Mouse (Mus musculus) midbrain, embryonic 10.5 days (tissue): ENCODE data around the gene Stk19. TPM values are rescaled to one million over a fixed set of nuclear protein-coding genes. Genes with fewer than 3 reads are reported as not detected.
"Not testable (repeated sequence)": the region's sequence is repeated elsewhere in the genome, so short reads cannot be mapped to it uniquely, and the experiment has no call there.

Experiments
- DNase-seq: peaks from one replicate; pipeline ENCODE4 v3.0.0-alpha.2; 2017; ENCODE audit warnings: low spot score
- H3K27ac ChIP-seq: fragments of 300-500 bp; sonication (generic); replicated peaks from 2 replicates; pipeline ENCODE4 v1.5.1; 2016; ENCODE audit warnings: mild to moderate bottlenecking
- H3K27me3 ChIP-seq: fragments of 300-500 bp; sonication (generic); 2 replicates; pipeline ENCODE4 v1.6.1; 2016; ENCODE audit warnings: low read depth, mild to moderate bottlenecking; ENCODE audit not compliant: poor library complexity, severe bottlenecking
- H3K36me3 ChIP-seq: fragments of 300-500 bp; sonication (generic); 2 replicates; pipeline ENCODE4 v1.6.1; 2016; ENCODE audit warnings: mild to moderate bottlenecking, moderate library complexity
- H3K4me1 ChIP-seq: fragments of 300-500 bp; sonication (generic); 2 replicates; pipeline ENCODE4 v1.6.1; 2016
- H3K4me3 ChIP-seq: fragments of 300-500 bp; sonication (generic); 2 replicates; pipeline ENCODE4 v1.5.1; 2016; ENCODE audit warnings: mild to moderate bottlenecking, moderate library complexity
- H3K9me3 ChIP-seq: fragments of 300-500 bp; sonication (generic); replicated peaks from 2 replicates; pipeline ENCODE4 v1.6.1; 2016; ENCODE audit warnings: mild to moderate bottlenecking
- WGBS: fragments of 180-500 bp; shearing (Covaris S2); methylation state at CpG from one replicate; pipeline ENCODE4 v1.1.7; 2016; 5-methylcytosine and 5-hydroxymethylcytosine counted together
- microRNA-seq: library from miRNA; unstranded; fragments of <30 nt; microRNA quantifications from one replicate; pipeline ENCODE4, GENCODE M21; 2017
- polyA plus RNA-seq: library from polyadenylated mRNA; unstranded; fragments of >200 nt; fragmentation: Nextera tagmentation; extraction: Ambion mirVana; gene quantifications from 2 replicates; pipeline ENCODE4 v1.2.1, GENCODE M21; 2016

The Stk19 gene
- polyA plus RNA-seq, 1 experiment from 2014 or later = 30.6 TPM

DNA sequence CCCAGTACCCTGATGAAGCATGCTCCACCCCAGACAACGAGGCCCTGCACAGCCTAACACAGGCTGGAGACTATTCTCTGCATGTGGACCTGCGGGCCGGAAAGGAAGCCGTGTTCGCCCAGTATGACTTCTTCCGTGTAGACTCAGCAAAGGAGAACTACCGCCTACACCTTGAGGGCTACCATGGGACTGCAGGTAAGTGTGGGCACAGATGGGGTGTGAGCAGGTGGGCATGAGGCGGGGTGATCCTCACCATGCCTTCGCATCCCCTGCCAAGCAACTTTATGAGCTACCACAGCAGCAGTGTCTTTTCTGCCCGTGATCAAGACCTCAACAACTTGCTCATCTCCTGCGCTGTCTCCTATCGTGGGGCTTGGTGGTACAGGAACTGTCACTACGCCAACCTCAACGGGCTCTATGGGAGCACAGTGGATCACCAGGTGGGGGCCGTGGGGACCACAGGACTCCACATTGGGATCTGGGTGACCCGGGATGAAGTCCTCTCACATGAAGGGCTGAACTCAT lies 35.9 kb downstream of the Stk19 start:
- H3K27me3 ChIP-seq, H3K9me3 ChIP-seq, H3K4me3 ChIP-seq, H3K36me3 ChIP-seq, H3K27ac ChIP-seq, DNase-seq, H3K4me1 ChIP-seq: not testable (repeated sequence)
- 94% methylated on average over 16 of the region's 16 CpGs for WGBS

DNA sequence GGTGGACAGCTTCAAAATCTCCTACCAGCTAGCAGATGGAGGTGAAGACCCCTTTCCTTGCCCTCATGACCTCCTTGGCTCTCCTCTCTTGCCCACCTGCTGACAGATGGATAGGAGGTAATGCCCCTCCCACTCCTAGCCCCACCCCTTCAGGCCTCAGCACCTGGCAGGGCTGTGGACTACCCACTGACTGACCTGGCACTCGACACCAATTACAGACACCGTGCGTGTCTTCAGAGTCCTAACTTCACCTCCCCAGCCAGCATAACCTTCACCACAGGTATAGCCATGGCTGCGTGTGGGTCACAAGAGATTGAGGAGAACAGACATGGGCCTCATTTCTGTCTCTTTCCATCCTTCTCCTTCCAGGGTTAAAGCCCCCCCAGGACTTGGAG lies 37.2 kb downstream of the Stk19 start:
- Histone ChIP-seq H3K9me3 (0 out of 2 replicates have a peak, but pooled peaks cover 7% of the 10 kb centered on the region), H3K4me1 (no peaks in the 10 kb centered on the region), H3K27ac (no peak overlapping the region), H3K4me3 (no peak overlapping the region), H3K27me3 (no peaks in the 10 kb centered on the region), H3K36me3 (no peaks in the 10 kb centered on the region)
- 90% methylated on average over 4 of the region's 4 CpGs for WGBS
- no peak for DNase-seq

DNA sequence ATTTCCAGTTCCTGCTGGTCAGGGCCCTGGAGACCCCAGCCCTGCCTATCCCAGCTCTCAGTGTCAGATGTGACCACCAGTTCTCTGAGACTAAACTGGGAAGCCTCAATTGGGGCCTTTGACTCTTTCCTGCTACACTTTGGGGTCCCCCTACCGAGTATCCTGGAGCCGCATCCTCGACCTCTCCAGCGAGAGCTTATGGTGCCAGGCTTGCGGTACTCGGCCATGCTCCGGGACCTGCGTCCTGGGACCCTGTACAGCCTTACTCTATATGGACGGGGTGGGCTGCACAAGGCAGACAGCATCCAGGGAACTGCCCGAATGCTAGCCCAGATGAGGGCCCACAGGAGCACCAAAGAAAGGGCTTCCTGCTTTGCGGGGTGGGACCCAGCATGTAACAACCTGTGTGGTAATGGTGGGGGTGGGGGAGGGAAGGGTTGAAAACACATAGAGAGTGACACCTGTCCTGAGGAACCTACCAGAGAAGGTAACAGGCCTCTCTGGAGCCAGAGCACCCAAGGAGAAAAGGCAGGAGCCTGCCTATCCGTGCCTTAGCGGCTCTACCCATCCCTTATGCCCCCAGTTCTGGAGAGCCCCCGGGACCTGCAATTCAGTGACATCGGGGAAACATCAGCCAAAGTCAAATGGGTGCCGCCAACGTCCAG lies 37.7 kb downstream of the Stk19 start:
- WGBS = 90% methylated on average over 17 of the region's 17 CpGs
- Histone ChIP-seq H3K36me3 (no peaks in the 10 kb centered on the region), H3K4me3 (no peak overlapping the region), H3K27ac (no peak overlapping the region), H3K4me1 (no peaks in the 10 kb centered on the region), H3K9me3 (0 out of 2 replicates have a peak, but pooled peaks cover 7% of the 10 kb centered on the region), H3K27me3 (no peaks in the 10 kb centered on the region)
- DNase-seq = no peak

DNA sequence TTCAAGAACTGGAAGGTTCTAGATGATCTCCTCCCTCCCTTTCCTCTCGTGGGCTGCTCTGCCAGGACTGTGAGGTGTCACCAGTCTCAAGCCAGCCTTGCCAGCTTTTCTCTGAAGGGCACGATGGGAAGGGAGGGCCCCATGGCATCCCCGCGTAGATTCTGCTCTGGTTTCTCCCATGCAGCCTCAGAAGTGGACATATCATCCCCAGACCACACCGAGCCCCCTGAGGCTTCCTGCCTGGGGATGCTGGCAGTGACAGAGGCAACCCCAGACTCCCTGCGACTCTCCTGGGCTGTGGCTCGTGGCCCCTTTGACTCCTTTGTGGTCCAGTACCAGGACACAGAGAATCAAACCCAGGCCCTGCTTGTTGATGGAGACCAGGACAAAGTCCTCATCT lies 38.7 kb downstream of the Stk19 start:
- H3K4me3 ChIP-seq, H3K27ac ChIP-seq, DNase-seq, H3K9me3 ChIP-seq, H3K27me3 ChIP-seq, H3K4me1 ChIP-seq, H3K36me3 ChIP-seq: not testable (repeated sequence)
- 82% methylated on average over 7 of the region's 7 CpGs for WGBS

DNA sequence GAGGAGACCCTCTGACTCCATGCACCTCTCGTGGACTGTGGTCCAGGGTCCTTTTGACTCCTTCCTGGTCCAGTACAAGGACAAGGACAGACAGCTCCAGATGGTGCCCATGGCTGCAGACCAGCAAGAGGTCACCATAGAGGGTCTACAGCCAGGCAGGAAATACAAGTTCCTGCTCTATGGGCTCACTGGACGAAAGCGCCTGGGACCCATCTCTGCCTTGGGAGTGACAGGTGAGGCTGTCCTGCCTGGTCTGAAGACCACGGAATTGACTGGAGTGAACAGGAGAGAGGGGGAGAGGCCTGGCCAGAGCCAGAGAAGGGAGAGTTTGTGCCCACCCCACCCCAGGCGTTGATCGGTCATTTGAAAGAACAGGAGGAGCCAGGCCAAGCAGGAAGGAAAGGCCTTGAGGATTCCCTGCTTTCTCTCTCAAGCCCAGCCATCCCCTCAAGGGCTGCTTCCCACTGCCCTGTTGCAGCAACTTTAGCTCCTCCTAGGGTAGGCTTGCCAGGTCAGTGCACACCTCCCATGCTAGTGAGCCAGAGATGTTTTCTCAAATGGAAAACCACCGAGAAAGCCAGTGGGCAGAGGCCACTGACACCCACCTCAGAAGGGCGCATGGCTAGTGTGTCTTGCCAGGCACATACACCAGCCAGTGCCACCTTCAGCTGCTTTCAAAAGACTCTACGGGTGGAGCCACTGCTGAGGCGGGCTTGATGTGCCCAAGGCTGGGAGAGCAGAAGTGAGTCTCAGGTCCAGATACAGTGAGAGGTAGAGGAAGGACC lies 39.3 kb downstream of the Stk19 start:
- WGBS = 86% methylated on average over 10 of the region's 10 CpGs
- not testable (repeated sequence) for H3K36me3 ChIP-seq, H3K4me3 ChIP-seq, H3K4me1 ChIP-seq, H3K9me3 ChIP-seq, H3K27ac ChIP-seq, H3K27me3 ChIP-seq, DNase-seq

DNA sequence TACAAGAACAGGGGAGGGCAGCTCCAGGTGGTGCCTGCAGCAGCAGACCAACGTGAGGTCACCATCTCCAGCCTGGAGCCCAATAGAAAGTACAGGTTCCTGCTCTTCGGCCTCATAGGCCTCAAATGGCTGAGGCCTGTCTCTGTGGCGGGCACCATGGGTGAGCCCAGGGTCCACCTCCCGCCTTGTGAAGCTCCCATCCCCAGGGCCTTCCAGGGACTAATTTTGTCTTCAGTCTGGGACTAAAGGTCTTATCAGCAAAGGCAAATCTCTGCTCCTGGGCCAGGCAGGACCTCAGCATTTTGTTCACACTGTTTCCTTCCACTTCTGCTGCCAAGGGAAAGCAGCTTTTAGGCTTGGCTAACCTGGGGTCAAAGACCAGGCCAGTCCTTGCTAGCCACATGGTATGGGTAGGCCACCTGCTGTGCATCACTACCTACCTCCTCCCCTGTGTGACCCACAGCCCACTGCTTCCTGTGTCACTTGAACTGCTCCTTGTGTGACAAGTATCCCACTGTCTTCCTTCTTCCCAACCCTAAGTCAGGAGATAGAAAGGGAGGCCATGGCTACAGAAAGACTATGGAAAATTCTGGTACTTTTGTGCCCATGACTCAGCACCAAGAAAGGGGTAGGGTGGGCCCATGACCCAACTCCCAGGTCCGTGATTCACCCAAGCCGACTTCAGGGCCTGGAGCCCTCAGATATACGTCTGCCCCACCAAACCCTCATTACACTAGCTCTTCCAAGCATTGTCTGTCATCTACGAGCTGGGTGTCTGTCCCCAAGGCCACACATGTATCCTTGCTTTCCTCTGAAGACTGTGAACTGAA lies 40.2 kb downstream of the Stk19 start:
- DNase-seq = no peak
- H3K36me3 ChIP-seq = no peaks in the 10 kb centered on the region
- no peak overlapping the region for H3K4me3 ChIP-seq
- 0 out of 2 replicates have a peak, but pooled peaks cover 10% of the 10 kb centered on the region for H3K9me3 ChIP-seq
- WGBS = 86% methylated on average over 8 of the region's 8 CpGs
- no peak overlapping the region for H3K27ac ChIP-seq
- no peaks in the 10 kb centered on the region for H3K27me3 ChIP-seq
- no peaks in the 10 kb centered on the region for H3K4me1 ChIP-seq

DNA sequence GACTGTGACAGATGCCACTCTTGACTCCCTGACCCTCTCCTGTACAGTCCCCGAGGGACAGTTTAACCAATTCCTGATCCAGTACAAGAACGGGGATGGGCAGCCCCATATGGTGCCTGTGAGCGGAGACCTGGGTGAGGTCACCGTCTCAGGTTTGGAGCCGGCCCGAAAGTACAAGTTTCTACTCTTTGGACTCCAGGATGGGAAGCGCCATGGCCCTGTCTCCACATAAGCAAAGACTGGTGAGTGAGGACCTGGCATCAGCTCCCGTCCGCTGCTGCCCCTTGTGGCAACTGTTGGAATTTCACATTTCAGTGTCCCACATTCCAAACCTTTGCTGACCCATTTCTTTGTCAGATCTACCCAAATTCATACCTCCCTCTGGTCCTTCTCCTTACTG lies 41.1 kb downstream of the Stk19 start:
- peaks cover 12% of the 10 kb centered on the region; the same call in 1 of the 2 replicates for H3K9me3 ChIP-seq
- no peaks in the 10 kb centered on the region for H3K27me3 ChIP-seq
- no peak overlapping the region for H3K4me3 ChIP-seq
- DNase-seq = no peak
- H3K27ac ChIP-seq = no peak overlapping the region
- H3K4me1 ChIP-seq = no peaks in the 10 kb centered on the region
- 65% methylated on average over 9 of the region's 9 CpGs for WGBS
- no peaks in the 10 kb centered on the region for H3K36me3 ChIP-seq

DNA sequence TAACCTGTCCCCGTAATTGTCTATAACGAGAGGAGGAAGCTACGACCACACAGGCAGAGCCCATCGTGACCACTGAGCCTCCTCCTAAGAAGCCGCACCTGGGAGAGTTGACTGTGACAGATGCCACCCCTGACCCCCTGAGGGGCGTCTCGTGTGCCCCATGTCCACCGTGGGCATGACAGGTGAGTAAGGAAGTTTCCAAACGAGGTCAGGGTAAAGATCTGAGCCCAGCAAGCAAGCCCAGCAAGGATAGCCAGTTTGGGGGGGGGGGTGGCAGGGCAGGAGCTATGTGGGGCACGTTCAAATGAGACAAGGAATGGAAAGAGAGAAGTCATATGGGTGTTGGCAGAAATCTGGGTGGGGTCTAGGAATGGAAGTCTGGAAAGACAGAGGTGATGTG lies 41.7 kb downstream of the Stk19 start:
- Histone ChIP-seq H3K4me3 (no peak overlapping the region), H3K27ac (no peak overlapping the region), H3K4me1 (no peaks in the 10 kb centered on the region), H3K27me3 (no peaks in the 10 kb centered on the region), H3K9me3 (peaks cover 12% of the 10 kb centered on the region; the same call in 1 of the 2 replicates), H3K36me3 (no peaks in the 10 kb centered on the region)
- WGBS = 91% methylated on average over 10 of the region's 10 CpGs
- DNase-seq = no peak

DNA sequence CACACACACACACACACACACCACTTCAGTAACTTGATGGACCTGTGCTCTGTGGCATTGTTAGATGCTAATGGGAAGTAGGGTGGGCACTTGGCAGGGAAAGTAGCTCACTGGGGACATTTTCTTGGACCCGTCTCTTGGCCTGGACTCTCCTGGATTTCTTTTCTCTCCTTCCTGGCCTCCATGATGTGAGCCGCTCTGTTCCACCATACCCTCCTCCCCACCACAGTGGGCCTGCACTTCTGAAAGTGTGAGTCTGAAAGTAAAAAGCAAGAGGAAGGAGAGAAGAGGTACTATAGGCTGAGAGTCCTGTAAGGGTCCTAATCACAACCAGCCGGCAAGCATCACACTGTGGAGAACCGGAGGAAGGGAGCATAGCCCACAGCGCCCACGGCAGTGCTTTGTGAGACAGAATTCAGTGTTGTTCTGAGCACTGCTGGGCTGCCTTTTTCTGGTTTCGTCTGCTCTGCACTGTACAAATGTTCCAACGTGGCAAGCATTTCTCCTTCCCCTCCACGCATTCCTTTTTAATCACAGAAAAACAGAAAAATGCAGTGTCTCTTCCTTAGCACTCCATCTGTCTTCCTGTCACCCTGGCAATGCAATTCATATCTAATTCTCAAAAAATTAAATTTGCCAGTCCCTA lies 58.9 kb downstream of the Stk19 start:
- H3K27me3 ChIP-seq = no peaks in the 10 kb centered on the region
- H3K27ac ChIP-seq = no peak overlapping the region
- peaks cover 28% of the 10 kb centered on the region for H3K9me3 ChIP-seq
- H3K4me1 ChIP-seq = no peaks in the 10 kb centered on the region
- H3K36me3 ChIP-seq = no peaks in the 10 kb centered on the region
- DNase-seq = no peak
- no peak overlapping the region for H3K4me3 ChIP-seq
- 91% methylated on average over 9 of the region's 9 CpGs for WGBS

Small RNAs within 50 kb of the gene (microRNA-seq; reads per million reads assigned to microRNA genes)
- gene Mir6970 = not detected
- gene Mir6971 = 2.1 reads per million
- gene Mir6972 = not detected

Other genes with a start within 250 kb of the Stk19 start
- gene Gpsm3, start 247.1 kb downstream of the Stk19 start, polyA plus RNA-seq = 5.3 and 6.6 TPM in 2 replicates
- gene Pbx2, start 245.7 kb downstream of the Stk19 start, polyA plus RNA-seq = 17.5 and 17.7 TPM in 2 replicates
- gene Ager, start 239.1 kb downstream of the Stk19 start, polyA plus RNA-seq = 3.1 and 3.2 TPM in 2 replicates
- 202 and 233 TPM in 2 replicates for gene Rnf5, start 233.3 kb downstream of the Stk19 start, polyA plus RNA-seq
- gene Agpat1, start 232.7 kb downstream of the Stk19 start, polyA plus RNA-seq = 66.0 and 70.1 TPM in 2 replicates
- gene Egfl8, start 221.0 kb downstream of the Stk19 start, polyA plus RNA-seq = 4.3 TPM in 2 replicates
- 22.5 and 23.6 TPM in 2 replicates for gene Ppt2, start 208.4 kb downstream of the Stk19 start, polyA plus RNA-seq
- gene Prrt1, start 207.4 kb downstream of the Stk19 start, polyA plus RNA-seq = 0.54 and 1.2 TPM in 2 replicates
- 16.8 and 18.9 TPM in 2 replicates for gene Fkbpl, start 192.2 kb downstream of the Stk19 start, polyA plus RNA-seq
- gene Atf6b, start 189.8 kb downstream of the Stk19 start, polyA plus RNA-seq = 111 and 123 TPM in 2 replicates
- gene Tnxb, start 166.4 kb downstream of the Stk19 start, polyA plus RNA-seq = not detected in 2 replicates
- not detected in 2 replicates for gene C4b, start 93.1 kb downstream of the Stk19 start, polyA plus RNA-seq
- gene Cyp21a1, start 32.4 kb downstream of the Stk19 start, polyA plus RNA-seq = not detected in 2 replicates
- gene Dxo, start 74 bp upstream of the Stk19 start, polyA plus RNA-seq = 81.2 and 88.1 TPM in 2 replicates
- gene Skiv2l, start 13.3 kb upstream of the Stk19 start, polyA plus RNA-seq = 57.8 and 62.4 TPM in 2 replicates
- gene Nelfe, start 13.4 kb upstream of the Stk19 start, polyA plus RNA-seq = 137 and 139 TPM in 2 replicates
- 1.8 and 2.8 TPM in 2 replicates for gene Cfb, start 25.6 kb upstream of the Stk19 start, polyA plus RNA-seq
- 5.8 and 6.1 TPM in 2 replicates for gene Zbtb12, start 42.5 kb upstream of the Stk19 start, polyA plus RNA-seq
- 0.07 TPM in 1 of 2 replicates, not detected in the other for gene Gm20547, start 45.1 kb upstream of the Stk19 start, polyA plus RNA-seq
- 1.3 TPM in 2 replicates for gene C2, start 61.3 kb upstream of the Stk19 start, polyA plus RNA-seq
- 88.0 and 91.9 TPM in 2 replicates for gene Ehmt2, start 61.5 kb upstream of the Stk19 start, polyA plus RNA-seq
- gene Slc44a4, start 77.5 kb upstream of the Stk19 start, polyA plus RNA-seq = not detected in 2 replicates
- 16.1 and 19.2 TPM in 2 replicates for gene Neu1, start 94.3 kb upstream of the Stk19 start, polyA plus RNA-seq
- gene Hspa1b, start 122.3 kb upstream of the Stk19 start, polyA plus RNA-seq = 0.19 TPM in 1 of 2 replicates, not detected in the other
- 0.27 TPM in 1 of 2 replicates, not detected in the other for gene Gm20481, start 133.0 kb upstream of the Stk19 start, polyA plus RNA-seq
- 1.3 and 1.6 TPM in 2 replicates for gene Hspa1a, start 135.2 kb upstream of the Stk19 start, polyA plus RNA-seq
- 0.71 and 0.81 TPM in 2 replicates for gene Hspa1l, start 135.8 kb upstream of the Stk19 start, polyA plus RNA-seq
- gene Lsm2, start 144.9 kb upstream of the Stk19 start, polyA plus RNA-seq = 307 and 337 TPM in 2 replicates
- 177 and 210 TPM in 2 replicates for gene Vars, start 164.0 kb upstream of the Stk19 start, polyA plus RNA-seq
- 0.19 and 0.28 TPM in 2 replicates for gene Vwa7, start 179.6 kb upstream of the Stk19 start, polyA plus RNA-seq
- 7.1 and 7.7 TPM in 2 replicates for gene Sapcd1, start 191.1 kb upstream of the Stk19 start, polyA plus RNA-seq
- 5.4 and 6.3 TPM in 2 replicates for gene Msh5, start 209.8 kb upstream of the Stk19 start, polyA plus RNA-seq
- 216 and 217 TPM in 2 replicates for gene Clic1, start 213.0 kb upstream of the Stk19 start, polyA plus RNA-seq
- gene Ddah2, start 222.1 kb upstream of the Stk19 start, polyA plus RNA-seq = 527 and 597 TPM in 2 replicates
- gene Ly6g6c, start 228.4 kb upstream of the Stk19 start, polyA plus RNA-seq = 0.17 TPM in 2 replicates
- 1.3 TPM in 2 replicates for gene Mpig6b, start 229.2 kb upstream of the Stk19 start, polyA plus RNA-seq
- gene Ly6g6e, start 240.0 kb upstream of the Stk19 start, polyA plus RNA-seq = 0.32 and 0.59 TPM in 2 replicates
- 2.0 and 3.5 TPM in 2 replicates for gene Ly6g6d, start 241.1 kb upstream of the Stk19 start, polyA plus RNA-seq
- 0.70 and 0.86 TPM in 2 replicates for gene Ly6g6f, start 248.7 kb upstream of the Stk19 start, polyA plus RNA-seq